Mouse (Mus musculus): Measurements from ENCODE around the gene Atp9a.
"Not testable (repeated sequence)": the region's sequence is repeated elsewhere in the genome, so short reads cannot be mapped to it uniquely, and the experiment has no call there.

Atp9a gene

GRCm38 (mm10) chr2:168742059-168742627, at the start of gene Atp9a:
Gene Atp9a (minus strand): TSS chr2:168742409.
- DNase-seq (ENCODE audit: low spot score), result peak; percentile 58

- no peak for DNase-seq (ENCODE audit: low spot score)
Measured at GRCm38 (mm10) chr2:168791115-168791802, 49.0 kb upstream of the Atp9a start.

DNA sequence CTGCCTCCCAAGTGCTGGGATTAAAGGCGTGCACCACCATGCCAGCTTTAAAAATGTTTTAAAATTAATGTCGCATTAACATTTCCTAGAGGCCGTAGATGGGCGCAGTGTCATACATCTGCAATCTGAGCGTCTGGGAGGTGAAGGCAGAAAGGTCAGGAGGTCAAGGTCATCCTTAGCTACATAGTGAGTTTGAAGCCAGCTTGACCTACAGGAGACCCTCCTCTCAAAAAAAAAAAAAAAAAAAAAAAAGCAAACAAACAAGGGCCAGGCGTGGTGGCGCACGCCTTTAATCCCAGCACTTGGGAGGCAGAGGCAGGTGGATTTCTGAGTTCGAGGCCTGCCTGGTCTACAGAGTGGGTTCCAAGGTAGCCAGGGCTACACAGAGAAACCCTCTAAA, 44.0 kb upstream of the Atp9a start:
- DNase-seq (ENCODE audit: low spot score), result no peak

DNA sequence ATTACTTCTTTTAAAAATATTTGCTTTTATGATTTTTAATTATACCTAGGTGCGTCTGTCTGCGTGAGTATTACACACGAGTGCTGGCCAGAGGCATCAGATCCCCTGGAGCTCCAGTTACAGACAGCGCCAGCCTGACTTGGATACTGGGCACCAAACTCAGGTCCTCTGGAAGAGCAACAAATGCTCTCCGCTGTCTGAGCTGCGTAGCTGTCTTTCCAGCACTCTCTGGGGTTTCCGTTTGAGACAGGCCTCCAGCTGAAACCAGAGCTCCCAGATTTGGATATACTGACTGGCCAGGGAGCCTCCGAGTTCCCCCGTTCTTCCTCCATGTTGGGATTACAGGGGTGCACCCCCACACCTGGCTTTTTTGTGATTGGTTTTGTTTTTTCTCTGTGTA, 38.4 kb upstream of the Atp9a start:
- DNase-seq (ENCODE audit: low spot score), result no peak

- no peak for DNase-seq (ENCODE audit: low spot score)
Measured at GRCm38 (mm10) chr2:168780024-168780423, 37.8 kb upstream of the Atp9a start.

- no peak for DNase-seq (ENCODE audit: low spot score)
Measured at GRCm38 (mm10) chr2:168777481-168777880, 35.3 kb upstream of the Atp9a start.

GRCm38 (mm10) chr2:168776238-168776637, 34.0 kb upstream of the Atp9a start:
- no peak for DNase-seq (ENCODE audit: low spot score)

GRCm38 (mm10) chr2:168769259-168769658, 27.1 kb upstream of the Atp9a start:
- no peak for DNase-seq (ENCODE audit: low spot score)

DNA sequence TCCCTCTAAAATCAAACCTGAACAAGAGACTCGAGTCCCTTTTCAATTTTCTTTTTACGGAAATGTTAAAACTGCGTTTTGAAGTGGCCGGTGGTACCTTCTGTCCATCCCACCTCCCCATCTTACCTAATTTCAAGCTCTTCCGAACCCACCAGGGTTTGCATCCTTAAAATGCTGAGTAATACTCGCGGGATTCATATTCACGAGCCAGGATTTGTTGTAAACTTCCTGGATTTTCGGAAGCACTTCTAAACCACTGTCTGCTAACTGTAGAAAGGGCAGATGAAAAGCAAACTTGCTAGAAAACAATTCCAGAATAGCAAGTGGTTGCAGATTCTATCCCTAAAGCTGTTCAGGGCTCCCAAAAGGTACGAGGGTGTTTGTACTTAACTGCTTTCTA, 25.4 kb upstream of the Atp9a start, which contains the start of gene Sall4:
TSS of gene Sall4 (minus strand) at position 362 of the 400 bp plus-strand sequence.
- no peak for DNase-seq (ENCODE audit: low spot score)

DNA sequence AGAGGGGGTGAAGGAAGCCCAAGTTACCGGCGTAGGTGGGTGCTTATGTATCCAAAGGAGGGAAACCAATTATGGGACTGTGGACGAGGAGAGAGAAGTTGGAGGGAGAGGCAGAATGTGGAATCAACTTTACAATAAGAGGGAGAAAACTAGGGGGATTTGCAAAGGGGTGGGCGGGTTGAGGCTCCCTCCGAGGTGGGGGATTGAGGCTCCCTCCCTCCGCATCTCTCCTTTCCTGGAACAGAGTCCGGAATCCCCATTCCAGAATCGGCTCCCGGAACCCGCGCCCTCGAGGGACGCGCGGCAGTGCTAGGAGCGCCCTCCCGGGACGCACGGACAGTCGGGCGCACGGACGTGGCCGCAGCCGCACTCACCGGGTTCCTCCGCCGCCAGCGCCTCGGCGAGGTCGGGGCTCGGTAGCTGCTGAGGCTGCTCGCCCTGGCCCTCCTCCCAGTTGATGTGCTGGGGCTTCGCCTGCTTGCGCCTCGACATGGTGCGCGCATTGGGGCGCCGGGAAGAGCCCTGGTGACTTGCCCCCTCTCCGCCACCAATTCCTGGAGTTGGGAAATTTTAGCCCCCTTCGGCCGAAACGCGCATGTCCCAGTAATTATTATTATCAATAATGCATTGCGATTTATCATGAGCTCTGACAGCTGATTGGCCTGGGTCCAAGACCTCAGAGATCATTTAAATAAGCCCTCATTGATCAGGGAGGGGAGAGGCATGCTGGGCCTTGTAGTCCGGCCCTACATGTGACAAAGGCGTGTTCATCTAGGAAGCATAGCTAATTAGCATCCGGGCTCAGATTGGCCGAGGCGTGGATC, 24.5 kb upstream of the Atp9a start:
- no peak for DNase-seq (ENCODE audit: low spot score)

- no peak for DNase-seq (ENCODE audit: low spot score)
Measured at GRCm38 (mm10) chr2:168765696-168766537, 23.7 kb upstream of the Atp9a start.

- DNase-seq (ENCODE audit: low spot score), result peak; percentile 46
Measured at GRCm38 (mm10) chr2:168765065-168765681, 23.0 kb upstream of the Atp9a start.

GRCm38 (mm10) chr2:168764460-168764867, 22.3 kb upstream of the Atp9a start:
- no peak for DNase-seq (ENCODE audit: low spot score)

DNA sequence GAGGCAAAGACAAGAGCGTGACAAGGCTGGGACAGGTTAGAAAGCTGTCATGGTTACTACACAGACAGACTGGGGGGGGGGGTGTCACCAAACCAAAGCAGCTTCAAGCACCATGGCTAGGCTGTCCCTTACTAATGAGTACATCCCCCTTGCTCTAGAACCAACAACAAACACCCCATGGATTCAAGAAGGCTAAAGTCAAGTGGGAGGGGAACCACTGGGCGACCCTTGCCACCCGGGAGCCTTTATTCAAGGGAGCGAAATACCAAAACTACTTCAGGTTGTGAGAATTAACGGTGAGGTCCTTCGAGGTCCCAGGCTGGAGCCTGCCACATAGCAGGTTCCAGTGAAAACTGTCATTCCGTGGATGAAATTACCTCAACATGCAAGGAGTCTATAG, 21.6 kb upstream of the Atp9a start:
- no peak for DNase-seq (ENCODE audit: low spot score)

DNA sequence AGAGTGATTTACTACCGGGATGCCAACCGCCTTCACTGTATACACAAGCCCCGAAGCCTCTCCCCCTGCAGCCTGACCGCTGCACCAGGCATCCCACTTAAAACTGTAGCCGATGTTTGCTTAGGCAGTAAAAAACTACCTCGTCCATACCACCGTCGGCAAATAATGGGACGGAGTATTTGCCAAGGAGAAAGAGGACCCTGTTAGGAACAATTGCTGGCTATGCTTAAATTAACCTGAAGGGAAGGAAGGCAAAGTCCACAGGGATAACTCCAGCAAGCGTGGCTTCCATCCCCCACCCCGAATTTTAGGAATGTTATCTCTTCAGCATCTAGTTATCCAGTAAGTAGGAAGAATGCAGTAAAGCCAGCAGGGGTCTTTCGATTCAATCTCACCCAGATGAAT, 20.2 kb upstream of the Atp9a start:
- DNase-seq (ENCODE audit: low spot score), result no peak

DNA sequence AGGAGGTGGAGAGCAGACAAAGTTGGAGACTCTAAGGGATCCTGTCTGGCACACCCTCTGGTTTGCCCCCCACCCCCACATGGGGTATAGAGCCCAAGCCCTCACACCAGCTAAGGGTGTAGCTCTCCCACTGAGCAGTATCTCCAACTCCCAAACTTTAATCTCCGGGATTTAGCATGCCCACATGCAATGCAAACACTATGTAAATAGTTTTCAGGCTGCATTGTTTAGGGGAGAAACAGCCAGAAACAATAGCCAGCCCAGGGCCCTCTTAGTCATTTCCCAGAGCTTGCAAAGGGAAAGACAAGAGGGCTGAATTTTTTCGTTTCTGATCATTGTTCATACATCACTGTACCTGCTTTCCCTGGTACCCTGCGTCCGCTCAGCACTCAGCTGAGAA, 19.7 kb upstream of the Atp9a start:
- no peak for DNase-seq (ENCODE audit: low spot score)

GRCm38 (mm10) chr2:168761141-168761540, 18.9 kb upstream of the Atp9a start:
- DNase-seq (ENCODE audit: low spot score), result no peak

- DNase-seq (ENCODE audit: low spot score), result not testable (repeated sequence)
Measured at GRCm38 (mm10) chr2:168744406-168744805, 2.2 kb upstream of the Atp9a start.

- peak; percentile 60 for DNase-seq (ENCODE audit: low spot score)
Measured at GRCm38 (mm10) chr2:168742649-168743048, 440 bp upstream of the Atp9a start.

GRCm38 (mm10) chr2:168741273-168742058, 743 bp downstream of the Atp9a start:
- peak; percentile 69 for DNase-seq (ENCODE audit: low spot score)

- DNase-seq (ENCODE audit: low spot score), result no peak
Measured at GRCm38 (mm10) chr2:168740496-168740895, 1.7 kb downstream of the Atp9a start.

Data from urinary bladder, postnatal 25 days (tissue).